Mouse (Mus musculus): ENCODE results near the gene Tnni3k. TPM values are rescaled to one million over a fixed set of nuclear protein-coding genes. Genes with fewer than 3 reads are reported as not detected.

Gene Tnni3k
- polyA plus RNA-seq, 1 experiment = 0.74 TPM

GRCm38 (mm10) chr3:154970981-154971380, 84.2 kb downstream of the Tnni3k start:
- Histone ChIP-seq H3K4me3 (ENCODE audit: insufficient read depth, low read length) (no peak overlapping the region), H3K27ac (ENCODE audit: insufficient read depth, low read length) (no peak overlapping the region), H3K4me1 (ENCODE audit: control insufficient read depth, insufficient read depth, low read length) (no peaks in the 10 kb centered on the region)
- TF ChIP-seq CTCF (IDR thresholded peaks at IDR 0.05; ENCODE audit: borderline replicate concordance, insufficient read depth, low read length) = no peak

GRCm38 (mm10) chr3:154961284-154961683, 93.9 kb downstream of the Tnni3k start:
- no peak for TF ChIP-seq CTCF (IDR thresholded peaks at IDR 0.05; ENCODE audit: borderline replicate concordance, insufficient read depth, low read length)
- TF ChIP-seq POLR2A (IDR thresholded peaks at IDR 0.05; ENCODE audit: low read depth, low read length) = no peak
- H3K27ac ChIP-seq (ENCODE audit: insufficient read depth, low read length) = no peak overlapping the region
- no peaks in the 10 kb centered on the region for H3K4me1 ChIP-seq (ENCODE audit: control insufficient read depth, insufficient read depth, low read length)
- no peak overlapping the region for H3K4me3 ChIP-seq (ENCODE audit: insufficient read depth, low read length)

- TF ChIP-seq POLR2A (IDR thresholded peaks at IDR 0.05; ENCODE audit: low read depth, low read length) (no peak), CTCF (IDR thresholded peaks at IDR 0.05; ENCODE audit: borderline replicate concordance, insufficient read depth, low read length) (no peak)
- H3K4me1 ChIP-seq (ENCODE audit: control insufficient read depth, insufficient read depth, low read length) = no peaks in the 10 kb centered on the region
- no peak overlapping the region for H3K4me3 ChIP-seq (ENCODE audit: insufficient read depth, low read length)
- no peak overlapping the region for H3K27ac ChIP-seq (ENCODE audit: insufficient read depth, low read length)
Measured at GRCm38 (mm10) chr3:154953088-154953487, 102.1 kb downstream of the Tnni3k start.

GRCm38 (mm10) chr3:154949551-154949950, 105.7 kb downstream of the Tnni3k start:
- H3K27ac ChIP-seq (ENCODE audit: insufficient read depth, low read length) = no peak overlapping the region
- no peak for TF ChIP-seq POLR2A (IDR thresholded peaks at IDR 0.05; ENCODE audit: low read depth, low read length)
- no peak for TF ChIP-seq CTCF (IDR thresholded peaks at IDR 0.05; ENCODE audit: borderline replicate concordance, insufficient read depth, low read length)
- H3K4me3 ChIP-seq (ENCODE audit: insufficient read depth, low read length) = no peak overlapping the region
- no peaks in the 10 kb centered on the region; the same call in 1 of the 2 replicates for H3K4me1 ChIP-seq (ENCODE audit: control insufficient read depth, insufficient read depth, low read length)

GRCm38 (mm10) chr3:154945688-154946161, 109.5 kb downstream of the Tnni3k start:
- TF ChIP-seq CTCF (IDR thresholded peaks at IDR 0.05; ENCODE audit: borderline replicate concordance, insufficient read depth, low read length) (no peak), POLR2A (IDR thresholded peaks at IDR 0.05; ENCODE audit: low read depth, low read length) (no peak)
- Histone ChIP-seq H3K27ac (ENCODE audit: insufficient read depth, low read length) (no peak overlapping the region), H3K4me3 (ENCODE audit: insufficient read depth, low read length) (no peak overlapping the region), H3K4me1 (ENCODE audit: control insufficient read depth, insufficient read depth, low read length) (no peaks in the 10 kb centered on the region; the same call in 1 of the 2 replicates)

- TF ChIP-seq CTCF (IDR thresholded peaks at IDR 0.05; ENCODE audit: borderline replicate concordance, insufficient read depth, low read length) (no peak), POLR2A (IDR thresholded peaks at IDR 0.05; ENCODE audit: low read depth, low read length) (no peak)
- H3K4me1 ChIP-seq (ENCODE audit: control insufficient read depth, insufficient read depth, low read length) = no peaks in the 10 kb centered on the region
- no peak overlapping the region for H3K27ac ChIP-seq (ENCODE audit: insufficient read depth, low read length)
Measured at GRCm38 (mm10) chr3:154927757-154928156, 127.5 kb downstream of the Tnni3k start.

GRCm38 (mm10) chr3:154924936-154925335, 130.3 kb downstream of the Tnni3k start:
- Histone ChIP-seq H3K4me1 (ENCODE audit: control insufficient read depth, insufficient read depth, low read length) (no peaks in the 10 kb centered on the region), H3K27ac (ENCODE audit: insufficient read depth, low read length) (no peak overlapping the region), H3K4me3 (ENCODE audit: insufficient read depth, low read length) (no peak overlapping the region)
- no peak for TF ChIP-seq CTCF (IDR thresholded peaks at IDR 0.05; ENCODE audit: borderline replicate concordance, insufficient read depth, low read length)
- TF ChIP-seq POLR2A (IDR thresholded peaks at IDR 0.05; ENCODE audit: low read depth, low read length) = no peak

More at GRCm38 (mm10) chr3:154927757-154928156, 127.5 kb downstream of the Tnni3k start:
- H3K4me3 ChIP-seq (ENCODE audit: insufficient read depth, low read length) = no peak overlapping the region

- Histone ChIP-seq H3K27ac (ENCODE audit: insufficient read depth, low read length) (no peak overlapping the region), H3K4me1 (ENCODE audit: control insufficient read depth, insufficient read depth, low read length) (no peaks in the 10 kb centered on the region; the same call in 1 of the 2 replicates), H3K4me3 (ENCODE audit: insufficient read depth, low read length) (no peak overlapping the region)
- no peak for TF ChIP-seq POLR2A (IDR thresholded peaks at IDR 0.05; ENCODE audit: low read depth, low read length)
- TF ChIP-seq CTCF (IDR thresholded peaks at IDR 0.05; ENCODE audit: borderline replicate concordance, insufficient read depth, low read length) = no peak
Measured at GRCm38 (mm10) chr3:154915566-154915965, 139.6 kb downstream of the Tnni3k start.

- TF ChIP-seq POLR2A (IDR thresholded peaks at IDR 0.05; ENCODE audit: low read depth, low read length) (no peak), CTCF (IDR thresholded peaks at IDR 0.05; ENCODE audit: borderline replicate concordance, insufficient read depth, low read length) (no peak)
- Histone ChIP-seq H3K4me1 (ENCODE audit: control insufficient read depth, insufficient read depth, low read length) (no peaks in the 10 kb centered on the region; the same call in 1 of the 2 replicates), H3K4me3 (ENCODE audit: insufficient read depth, low read length) (no peak overlapping the region), H3K27ac (ENCODE audit: insufficient read depth, low read length) (no peak overlapping the region)
Measured at GRCm38 (mm10) chr3:154913641-154914040, 141.6 kb downstream of the Tnni3k start.

GRCm38 (mm10) chr3:154896737-154897136, 158.5 kb downstream of the Tnni3k start:
- Histone ChIP-seq H3K4me1 (ENCODE audit: control insufficient read depth, insufficient read depth, low read length) (no peaks in the 10 kb centered on the region; the same call in 1 of the 2 replicates), H3K4me3 (ENCODE audit: insufficient read depth, low read length) (no peak overlapping the region), H3K27ac (ENCODE audit: insufficient read depth, low read length) (no peak overlapping the region)
- TF ChIP-seq CTCF (IDR thresholded peaks at IDR 0.05; ENCODE audit: borderline replicate concordance, insufficient read depth, low read length) (no peak), POLR2A (IDR thresholded peaks at IDR 0.05; ENCODE audit: low read depth, low read length) (no peak)
